Mouse (Mus musculus): Measurements from ENCODE around the gene Arpin.

Arpin gene

DNA sequence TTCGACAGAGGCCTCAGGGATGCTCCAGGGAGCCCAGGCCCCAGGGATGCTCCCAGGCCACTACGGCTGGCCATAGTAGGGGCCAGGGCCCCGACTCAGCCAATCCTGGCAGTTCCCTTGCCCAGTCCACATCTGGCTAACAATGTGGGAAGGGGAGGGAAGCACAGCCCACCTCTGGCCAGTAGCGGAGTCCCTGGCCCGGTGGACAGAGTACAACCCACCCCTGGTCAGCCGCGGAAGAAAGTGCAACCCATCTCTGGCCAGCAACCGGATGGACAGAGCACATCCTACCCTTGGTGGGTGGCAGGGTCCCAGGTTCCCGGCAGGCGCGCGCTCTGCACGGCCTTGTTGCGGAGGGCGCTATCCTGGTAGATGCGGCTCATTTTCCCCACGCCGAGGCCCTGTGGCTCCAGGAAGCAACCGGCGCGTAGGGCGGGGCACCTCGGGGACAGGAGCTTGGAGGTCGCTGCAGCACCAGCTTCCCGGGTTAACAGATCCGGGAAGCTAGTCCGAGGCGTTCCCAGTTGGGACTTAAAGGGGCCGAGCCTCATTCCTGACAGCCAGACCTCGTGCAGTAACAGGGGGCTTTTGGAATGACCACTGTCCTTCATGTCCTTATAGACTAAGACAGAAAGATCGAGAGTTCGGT lies at the start of gene Arpin:
Gene Arpin, minus strand, starts transcription at position 498 of the 649 bp plus-strand sequence.
- peak; percentile 82 for DNase-seq (ENCODE audit: low spot score)

GRCm38 (mm10) chr7:79975316-79975715 lies 40.2 kb upstream of the Arpin start:
- no peak for DNase-seq (ENCODE audit: low spot score)

DNA sequence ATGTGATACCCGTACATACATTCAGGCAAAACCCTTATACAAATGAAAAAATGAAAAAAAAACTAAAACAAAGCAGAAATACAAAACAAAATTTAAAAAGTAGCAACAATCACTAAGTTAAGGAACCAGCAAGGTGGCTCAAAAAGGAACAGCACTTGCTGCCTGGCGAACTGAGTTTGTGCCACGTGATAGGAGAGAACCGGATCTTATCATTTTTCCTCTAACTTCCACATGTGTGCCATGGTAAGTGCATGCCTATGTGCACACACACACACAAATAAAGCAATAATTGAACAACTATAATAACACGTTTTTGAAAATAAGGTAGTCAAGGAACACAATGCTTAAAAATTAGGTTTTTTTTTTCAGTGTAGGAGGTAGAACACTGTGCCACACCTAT lies 37.0 kb upstream of the Arpin start:
- no peak for DNase-seq (ENCODE audit: low spot score)

DNA sequence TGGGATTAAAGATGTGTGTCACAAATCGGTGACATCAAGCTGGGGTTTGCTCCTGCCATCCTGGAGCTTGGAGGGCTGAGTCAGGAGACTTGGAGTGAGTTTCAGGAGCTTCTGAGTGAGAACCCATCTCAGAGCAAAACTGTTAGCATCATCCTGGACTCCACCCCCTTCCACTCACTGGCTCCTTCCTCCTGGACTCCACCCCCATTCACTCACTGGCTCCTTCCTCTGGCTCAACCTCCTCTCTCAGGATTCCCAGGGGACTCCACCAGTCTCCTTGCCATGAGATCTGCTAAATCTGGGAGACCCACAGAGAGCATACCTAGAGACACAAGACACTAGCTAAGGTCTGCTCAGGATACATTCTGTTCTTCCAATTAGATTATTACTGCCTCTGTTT lies 35.2 kb upstream of the Arpin start:
- DNase-seq (ENCODE audit: low spot score): no peak

DNA sequence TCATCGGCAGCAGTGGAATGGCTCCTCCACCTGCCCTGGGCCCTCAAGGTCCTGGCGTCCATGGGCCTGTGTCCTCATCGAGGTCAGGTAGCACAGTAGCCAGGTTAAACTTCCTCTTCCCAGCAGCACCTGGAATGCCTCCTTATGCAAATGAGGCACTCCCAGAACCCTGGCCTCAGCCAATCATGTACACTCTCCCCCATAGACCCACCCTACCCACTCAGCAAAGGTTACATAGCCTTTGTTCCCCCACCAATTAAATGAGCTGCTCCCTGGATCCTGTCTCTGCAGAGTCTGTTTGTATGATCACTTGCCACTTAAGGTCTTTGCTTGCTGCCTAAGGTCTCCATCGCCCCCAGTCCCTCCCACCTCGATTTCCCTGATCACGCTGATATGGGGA lies 33.2 kb upstream of the Arpin start:
- no peak for DNase-seq (ENCODE audit: low spot score)

GRCm38 (mm10) chr7:79961600-79961999 lies 26.4 kb upstream of the Arpin start:
- no peak for DNase-seq (ENCODE audit: low spot score)

GRCm38 (mm10) chr7:79956131-79956530 lies 21.0 kb upstream of the Arpin start:
- no peak for DNase-seq (ENCODE audit: low spot score)

DNA sequence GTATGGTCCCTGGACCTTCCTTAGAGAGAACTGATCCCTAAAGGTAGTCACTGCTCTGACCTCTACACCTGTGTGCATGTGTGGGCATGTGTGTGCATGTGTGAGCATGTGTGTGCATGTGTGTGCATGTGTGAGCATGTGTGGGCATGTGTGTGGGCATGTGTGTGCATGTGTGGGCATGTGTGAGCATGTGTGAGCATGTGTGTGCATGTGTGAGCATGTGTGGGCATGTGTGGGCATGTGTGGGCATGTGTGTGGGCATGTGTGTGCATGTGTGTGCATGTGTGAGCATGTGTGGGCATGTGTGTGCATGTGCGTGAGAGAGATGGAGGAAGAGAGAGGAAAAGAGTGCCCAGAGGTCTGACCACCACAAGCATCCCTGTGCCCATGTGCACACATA lies 19.7 kb upstream of the Arpin start:
- DNase-seq (ENCODE audit: low spot score): no peak

- no peak for DNase-seq (ENCODE audit: low spot score)
Measured at GRCm38 (mm10) chr7:79951038-79951437, 15.9 kb upstream of the Arpin start.

DNA sequence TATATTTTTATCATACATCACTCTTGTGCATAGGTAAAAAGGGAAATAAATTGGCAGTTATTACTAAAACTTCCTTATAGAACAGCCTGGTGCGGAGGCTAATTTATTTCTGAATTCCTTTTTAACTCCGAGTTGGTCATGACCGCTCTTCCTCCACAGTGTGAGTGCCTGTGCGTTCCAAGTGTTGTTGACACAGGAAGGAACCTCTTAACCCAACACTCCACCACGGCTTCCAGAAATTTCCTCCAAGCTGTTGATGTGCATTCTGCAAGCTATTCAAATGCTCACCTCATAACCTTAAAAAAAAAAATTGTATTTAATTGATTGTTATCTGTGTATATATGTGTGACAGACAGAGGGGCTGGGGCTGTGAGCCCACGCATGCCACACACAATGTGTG lies 15.1 kb upstream of the Arpin start:
- no peak for DNase-seq (ENCODE audit: low spot score)

- DNase-seq (ENCODE audit: low spot score): peak; percentile 45
Measured at GRCm38 (mm10) chr7:79935511-79936205, 499 bp upstream of the Arpin start.

DNA sequence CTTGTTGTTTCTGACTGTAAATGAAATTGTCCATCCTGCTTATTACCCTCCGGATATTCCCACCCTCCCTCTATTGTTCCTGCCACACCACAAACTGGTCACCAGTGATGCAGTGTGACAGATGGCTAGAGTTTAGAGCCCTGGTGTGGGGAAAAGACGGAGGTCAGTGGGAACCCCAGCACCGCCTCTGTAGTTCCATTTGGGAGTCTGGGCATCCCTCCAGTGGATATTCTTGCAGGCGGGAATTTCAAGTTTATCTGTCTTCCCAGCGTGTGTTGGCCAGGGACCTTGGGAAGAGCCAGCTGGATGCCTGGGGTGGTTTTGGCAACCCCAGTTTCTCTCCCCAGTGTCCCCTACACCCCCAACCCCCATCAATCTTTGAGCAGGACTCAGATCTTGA lies 698 bp downstream of the Arpin start:
- DNase-seq (ENCODE audit: low spot score): no peak

- no peak for DNase-seq (ENCODE audit: low spot score)
Measured at GRCm38 (mm10) chr7:79928516-79929052, 6.6 kb downstream of the Arpin start.

DNA sequence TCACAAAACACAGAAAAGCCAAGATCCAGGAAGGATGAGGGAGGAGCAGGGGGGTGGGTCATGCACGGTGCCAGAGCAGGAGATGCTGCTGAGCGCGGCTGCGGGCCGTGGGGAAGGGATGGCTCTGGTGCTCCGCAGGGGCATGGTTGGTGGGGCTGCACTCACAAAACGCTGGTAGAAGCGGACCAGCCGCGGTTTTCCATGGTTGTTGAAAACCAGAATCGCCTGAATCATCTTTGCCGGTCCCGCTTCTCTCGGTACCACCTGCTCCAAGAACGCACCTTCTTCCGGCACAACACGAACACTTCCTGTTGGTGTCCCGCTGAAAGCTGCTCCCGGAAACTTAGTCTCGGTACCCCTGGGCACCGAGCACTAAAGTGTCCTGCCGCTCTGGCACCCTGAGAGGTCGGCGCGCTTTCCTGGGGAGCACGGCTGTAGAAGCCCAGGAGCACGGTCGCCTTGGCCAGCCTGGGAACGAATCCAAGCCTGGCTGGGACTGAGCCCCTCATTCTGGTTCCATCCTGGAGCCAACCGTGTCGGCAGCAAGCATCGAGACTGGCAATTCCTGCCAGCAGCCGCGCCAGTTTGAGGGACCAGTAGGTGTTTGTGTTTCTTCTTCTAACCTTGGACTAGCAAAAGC lies 14.7 kb downstream of the Arpin start, which contains the start of gene Ap3s2:
Gene Ap3s2, minus strand, starts transcription at position 306 of the 640 bp plus-strand sequence.
- peak; percentile 94 for DNase-seq (ENCODE audit: low spot score)

- DNase-seq (ENCODE audit: low spot score): peak; percentile 76
Measured at GRCm38 (mm10) chr7:79914556-79914955, 20.6 kb downstream of the Arpin start.

DNA sequence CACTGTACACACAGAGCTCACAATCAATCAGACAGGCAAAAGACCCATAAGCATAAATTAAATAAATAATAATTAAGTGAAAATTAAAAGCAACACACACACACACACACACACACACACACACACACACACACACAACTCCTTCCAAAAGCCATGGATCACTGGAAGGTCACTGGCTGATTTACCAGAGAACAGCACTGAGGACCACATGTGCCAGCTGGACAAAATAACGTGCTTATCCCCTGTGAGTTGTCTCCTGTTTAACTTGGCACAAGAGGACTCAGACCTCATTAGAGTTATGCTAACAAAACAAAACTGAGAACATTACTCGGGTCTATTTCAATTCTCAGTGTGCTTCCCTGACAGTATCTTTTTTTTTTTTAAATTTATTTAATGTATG lies 27.8 kb downstream of the Arpin start:
- no peak for DNase-seq (ENCODE audit: low spot score)

DNA sequence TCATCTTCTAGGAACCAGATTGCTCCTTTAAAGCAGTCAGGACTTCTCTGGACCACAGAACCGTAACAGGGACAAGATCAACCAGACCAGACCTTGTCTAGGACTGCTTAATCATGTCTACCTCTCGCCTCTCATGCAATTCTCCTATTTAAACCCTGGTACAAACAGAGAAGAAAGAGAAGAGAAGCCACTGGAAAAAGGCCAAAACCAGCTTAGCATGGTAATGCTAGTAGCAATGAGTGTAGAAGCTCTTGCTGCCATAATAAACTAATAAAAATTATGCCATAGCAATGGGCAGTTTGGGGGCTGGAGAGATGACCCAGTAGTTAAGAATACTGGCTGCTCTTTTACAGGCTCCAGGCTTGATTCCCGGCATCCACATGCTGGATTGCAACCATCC lies 28.2 kb downstream of the Arpin start:
- no peak for DNase-seq (ENCODE audit: low spot score)

- DNase-seq (ENCODE audit: low spot score): no peak
Measured at GRCm38 (mm10) chr7:79905193-79905592, 30.0 kb downstream of the Arpin start.

GRCm38 (mm10) chr7:79903160-79903792 lies 31.9 kb downstream of the Arpin start:
- DNase-seq (ENCODE audit: low spot score): no peak

GRCm38 (mm10) chr7:79900753-79901152 lies 34.4 kb downstream of the Arpin start:
- DNase-seq (ENCODE audit: low spot score): no peak

DNA sequence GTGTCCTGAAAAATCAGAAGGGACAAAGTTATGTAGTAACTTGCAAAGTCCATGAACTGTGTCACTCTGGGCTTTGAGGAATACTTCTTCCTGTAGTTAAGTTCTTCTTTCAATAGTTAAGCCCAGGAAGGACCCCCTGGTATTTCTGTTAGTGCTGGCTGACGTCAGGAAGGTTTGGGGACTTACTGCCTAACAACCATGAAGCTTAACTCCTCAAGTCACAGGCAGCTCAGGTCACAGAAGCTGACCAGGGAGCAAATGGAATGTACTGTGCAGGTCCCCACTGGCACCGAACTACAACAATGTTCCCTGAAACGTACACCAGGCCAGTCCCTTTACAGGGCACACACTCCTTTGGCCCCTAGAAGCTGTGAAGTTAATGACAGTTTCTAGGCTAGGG lies 39.9 kb downstream of the Arpin start:
- DNase-seq (ENCODE audit: low spot score): no peak

- DNase-seq (ENCODE audit: low spot score): no peak
Measured at GRCm38 (mm10) chr7:79894790-79895189, 40.4 kb downstream of the Arpin start.
